Mouse (Mus musculus) megakaryocyte, embryonic 14.5 days (primary cell): ENCODE measurements around the gene Aebp1.

Experiments
- FLI1 ChIP-seq: IDR thresholded peaks from 2 replicates; pipeline ENCODE4 v1.6.1; 2012; ENCODE audit warnings: low read length, inconsistent platforms, mixed read lengths
- GATA1 ChIP-seq: IDR thresholded peaks from 3 replicates; pipeline ENCODE4 v1.6.1; 2012; ENCODE audit warnings: mixed read lengths, low read length, inconsistent platforms, borderline replicate concordance

DNA sequence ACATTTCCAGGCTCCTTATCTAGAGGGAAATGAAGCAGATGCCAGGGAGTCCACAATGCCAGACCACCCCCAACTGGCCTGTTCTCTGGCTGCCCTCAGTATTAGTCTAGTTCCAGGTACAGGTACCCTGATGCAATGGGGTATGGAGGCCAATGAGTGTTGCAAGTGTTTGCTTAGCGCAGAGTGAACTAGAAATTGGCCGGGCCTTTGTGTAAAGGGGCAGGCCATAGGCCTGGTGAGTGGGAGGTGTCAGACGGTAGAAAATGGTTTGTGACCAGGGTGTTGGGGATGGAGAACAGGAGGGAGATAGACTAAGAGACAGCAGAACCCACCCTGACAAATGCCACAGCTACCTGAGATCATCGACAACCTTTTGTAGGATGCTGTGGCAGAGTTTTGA lies 57.9 kb downstream of the Aebp1 start:
- TF ChIP-seq GATA1 (no peak), FLI1 (no peak)
